Mouse (Mus musculus) stomach, postnatal 0 days (tissue): ENCODE data around the gene Sap30l. TPM values are rescaled to one million over a fixed set of nuclear protein-coding genes. Genes with fewer than 3 reads are reported as not detected.
A peak's percentile ranks its signal among the peaks of the same experiment; 100 is the strongest.

Source experiments
- ATAC-seq: fragments of 200-750 bp; cut with Nextera tagmentation; 2 replicates; pipeline ENCODE4 v1.8.0; 2017; ENCODE audit not compliant: low FRiP score, low TSS enrichment
- DNase-seq: peaks from one replicate; pipeline ENCODE4 v3.0.0-alpha.2; 2016; ENCODE audit warnings: low spot score
- H3K27ac ChIP-seq: fragments of 300-500 bp; sonication (generic); replicated peaks from 2 replicates; pipeline ENCODE4 v1.5.1; 2014; ENCODE audit warnings: mild to moderate bottlenecking, control low read depth
- H3K27me3 ChIP-seq: fragments of 300-500 bp; sonication (generic); 2 replicates; pipeline ENCODE4 v1.6.1; 2014; ENCODE audit warnings: low read length; ENCODE audit not compliant: control insufficient read depth, insufficient read depth
- H3K36me3 ChIP-seq: fragments of 300-500 bp; sonication (generic); 2 replicates; pipeline ENCODE4 v1.6.1; 2014; ENCODE audit warnings: low read length, mixed read lengths; ENCODE audit not compliant: control insufficient read depth, insufficient read depth
- H3K4me1 ChIP-seq: fragments of 300-500 bp; sonication (generic); replicated peaks from 2 replicates; pipeline ENCODE4 v1.6.1; 2014; ENCODE audit warnings: antibody characterized with exemption; ENCODE audit not compliant: control insufficient read depth, insufficient read depth
- H3K4me2 ChIP-seq: fragments of 300-500 bp; sonication (generic); replicated peaks from 2 replicates; pipeline ENCODE4 v1.6.1; 2014; ENCODE audit warnings: low read depth, mild to moderate bottlenecking, control low read depth, moderate library complexity
- H3K4me3 ChIP-seq: fragments of 300-500 bp; sonication (generic); 2 replicates; pipeline ENCODE4 v1.5.1; 2014; ENCODE audit warnings: low read depth, low read length, control low read depth
- H3K9ac ChIP-seq: fragments of 300-500 bp; sonication (generic); 2 replicates; pipeline ENCODE4 v1.6.1; 2014; ENCODE audit warnings: mild to moderate bottlenecking, low read length, control low read depth, mixed read lengths
- H3K9me3 ChIP-seq: fragments of 300-500 bp; sonication (generic); 2 replicates; pipeline ENCODE4 v1.6.1; 2016; ENCODE audit warnings: low read length; ENCODE audit not compliant: control insufficient read depth
- CTCF ChIP-seq: IDR thresholded peaks from 2 replicates; pipeline ENCODE4 v1.5.1; 2016; ENCODE audit warnings: antibody characterized with exemption, low read depth, mild to moderate bottlenecking, moderate library complexity
- EP300 ChIP-seq: optimal IDR thresholded peaks from 2 replicates; pipeline ENCODE3; 2016; ENCODE audit warnings: antibody characterized with exemption
- WGBS: fragments of 180-500 bp; shearing (Covaris S2); extraction: QIAGEN DNeasy Blood & Tissue Kit; methylation state at CpG from one replicate; pipeline ENCODE4 v1.1.7; 2014; 5-methylcytosine and 5-hydroxymethylcytosine counted together
- polyA plus RNA-seq: library from polyadenylated mRNA; unstranded; fragments of >200 nt; fragmentation: Nextera tagmentation; extraction: Ambion mirVana; gene quantifications from 2 replicates; pipeline ENCODE4 v1.2.1, GENCODE M21; 2015

Gene Sap30l
- polyA plus RNA-seq, 1 experiment from 2014 or later = 8.7 TPM

DNA sequence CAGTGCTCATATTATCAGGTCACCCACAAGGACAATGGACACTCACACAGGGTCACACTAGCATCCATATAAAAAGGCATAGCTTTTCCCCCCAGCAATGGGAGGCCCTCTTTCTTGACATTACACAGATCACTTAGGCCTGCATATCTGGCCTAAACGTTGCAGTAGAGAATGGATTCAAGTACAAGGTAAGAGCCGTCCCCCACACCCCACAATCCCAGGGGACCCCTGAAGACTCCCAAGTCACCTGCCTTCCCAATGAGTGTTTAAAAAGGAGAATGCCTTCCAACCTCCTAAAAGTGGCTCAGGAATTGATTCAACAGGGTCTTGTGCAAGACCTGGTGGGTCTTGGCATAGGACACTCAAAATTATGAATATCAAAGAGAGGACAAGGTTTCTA lies 33.9 kb downstream of the Sap30l start:
- Histone ChIP-seq H3K36me3 (no peaks in the 10 kb centered on the region), H3K4me3 (no peak overlapping the region), H3K9ac (no peak overlapping the region), H3K4me1 (no peaks in the 10 kb centered on the region), H3K27ac (no peak overlapping the region), H3K4me2 (no peak overlapping the region), H3K27me3 (peaks cover 22% of the 10 kb centered on the region; the same call in 1 of the 2 replicates), H3K9me3 (no peaks in the 10 kb centered on the region)
- ATAC-seq (no peak), DNase-seq (no peak)
- whole genome bisulfite sequencing = 42% methylated on average over 2 of the region's 2 CpGs
- TF ChIP-seq CTCF = no peak
- no peak for TF ChIP-seq EP300

DNA sequence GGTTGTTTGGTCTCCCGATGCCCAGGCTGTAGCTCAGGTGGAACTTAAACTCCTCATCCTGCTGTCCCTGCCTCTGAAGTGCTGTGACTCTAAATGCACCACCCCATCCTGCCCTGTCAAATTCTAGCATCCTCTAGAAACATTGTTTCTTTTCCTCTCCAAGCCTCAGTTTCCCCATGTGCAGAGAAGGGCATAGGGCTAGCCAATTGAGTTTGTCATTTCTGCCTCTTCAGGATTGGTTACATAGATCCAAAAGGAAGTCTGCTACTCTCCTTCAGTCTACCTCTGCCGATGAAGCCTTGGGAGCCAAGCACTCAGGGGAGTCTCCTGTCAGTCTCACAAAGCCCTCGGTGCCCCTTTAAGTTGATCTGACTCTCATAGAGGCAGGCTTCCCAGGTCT lies 34.5 kb downstream of the Sap30l start:
- Histone ChIP-seq H3K4me1 (no peaks in the 10 kb centered on the region), H3K4me2 (no peak overlapping the region), H3K27ac (no peak overlapping the region), H3K27me3 (peaks cover 20% of the 10 kb centered on the region; the same call in 1 of the 2 replicates), H3K36me3 (no peaks in the 10 kb centered on the region), H3K9ac (no peak overlapping the region), H3K4me3 (no peak overlapping the region), H3K9me3 (no peaks in the 10 kb centered on the region)
- TF ChIP-seq EP300 (no peak), CTCF (no peak)
- 29% methylated on average over 3 of the region's 3 CpGs for WGBS
- DNase-seq = no peak
- no peak for ATAC-seq

DNA sequence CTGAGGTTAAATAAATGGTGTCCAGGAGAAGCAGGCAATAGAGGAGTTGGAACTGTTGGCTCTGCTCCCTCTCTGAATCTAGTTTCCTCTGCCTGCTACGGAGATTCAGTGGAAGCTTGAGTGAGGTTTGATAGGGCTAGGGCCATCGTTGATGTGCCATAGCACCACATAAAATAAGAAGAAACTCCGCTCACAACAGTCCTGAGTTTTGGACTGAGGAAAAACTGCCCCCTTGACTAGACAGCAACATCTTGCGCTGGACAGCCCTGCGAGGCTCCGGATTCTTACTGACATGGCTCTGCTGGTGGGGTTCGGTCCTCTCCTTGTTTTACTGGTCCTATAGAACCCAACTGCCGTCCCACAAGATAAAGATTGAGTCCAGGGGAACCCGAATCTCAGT lies 35.0 kb downstream of the Sap30l start:
- Histone ChIP-seq H3K4me3 (no peak overlapping the region), H3K36me3 (no peaks in the 10 kb centered on the region), H3K9ac (no peak overlapping the region), H3K4me1 (no peaks in the 10 kb centered on the region), H3K27ac (no peak overlapping the region), H3K4me2 (no peak overlapping the region), H3K27me3 (peaks cover 20% of the 10 kb centered on the region; the same call in 1 of the 2 replicates), H3K9me3 (no peaks in the 10 kb centered on the region)
- WGBS = 32% methylated on average over 9 of the region's 9 CpGs
- TF ChIP-seq CTCF = no peak
- TF ChIP-seq EP300 = no peak
- no peak for DNase-seq
- no peak for ATAC-seq

DNA sequence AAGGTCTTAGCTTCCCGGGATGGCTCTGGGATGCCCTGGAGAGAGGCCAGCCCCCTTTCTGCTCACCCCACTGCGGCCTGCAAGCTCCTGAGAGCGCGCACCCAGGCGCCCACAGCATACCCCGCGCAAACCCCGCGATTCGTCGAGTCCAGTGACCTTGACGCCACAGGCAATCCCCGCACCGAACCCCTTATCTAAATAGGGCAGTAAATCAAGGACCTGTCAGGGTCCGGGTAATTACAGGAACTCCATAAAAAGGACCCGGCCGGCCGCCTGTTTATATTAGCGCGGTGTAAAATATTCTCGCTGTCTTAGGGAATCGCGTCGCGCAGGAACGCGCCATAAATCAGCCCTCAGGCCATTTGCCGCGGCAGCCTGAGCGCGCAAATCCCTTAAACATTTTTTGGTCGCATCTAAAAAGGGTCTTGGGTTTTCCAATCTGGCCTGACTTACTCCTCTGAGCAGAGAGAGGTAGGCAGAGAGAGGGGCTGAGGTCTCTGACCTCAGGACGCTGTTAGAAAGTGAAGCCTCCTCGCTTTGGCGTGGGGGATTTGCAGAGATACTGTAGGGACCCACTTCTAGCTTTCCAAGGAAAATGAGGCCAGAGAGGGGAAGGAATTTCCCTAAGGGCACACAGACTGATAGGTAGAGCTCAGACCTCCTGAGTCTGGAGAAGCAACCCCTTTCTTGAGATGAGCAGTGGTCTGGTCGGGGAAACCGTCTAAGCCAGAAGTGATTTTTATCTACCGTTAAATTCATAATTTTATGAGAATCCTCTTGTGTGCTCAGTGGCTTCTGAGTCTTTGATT lies 35.6 kb downstream of the Sap30l start:
- Histone ChIP-seq H3K27ac (no peak overlapping the region), H3K4me2 (peak overlapping the region; percentile 25), H3K9ac (no peak overlapping the region), H3K4me3 (no peak overlapping the region), H3K9me3 (no peaks in the 10 kb centered on the region), H3K27me3 (peaks cover 20% of the 10 kb centered on the region; the same call in 1 of the 2 replicates), H3K4me1 (no peaks in the 10 kb centered on the region), H3K36me3 (no peaks in the 10 kb centered on the region)
- ATAC-seq = no peak
- no peak for DNase-seq
- TF ChIP-seq CTCF (no peak), EP300 (no peak)
- WGBS = 6% methylated on average over 38 of the region's 38 CpGs

DNA sequence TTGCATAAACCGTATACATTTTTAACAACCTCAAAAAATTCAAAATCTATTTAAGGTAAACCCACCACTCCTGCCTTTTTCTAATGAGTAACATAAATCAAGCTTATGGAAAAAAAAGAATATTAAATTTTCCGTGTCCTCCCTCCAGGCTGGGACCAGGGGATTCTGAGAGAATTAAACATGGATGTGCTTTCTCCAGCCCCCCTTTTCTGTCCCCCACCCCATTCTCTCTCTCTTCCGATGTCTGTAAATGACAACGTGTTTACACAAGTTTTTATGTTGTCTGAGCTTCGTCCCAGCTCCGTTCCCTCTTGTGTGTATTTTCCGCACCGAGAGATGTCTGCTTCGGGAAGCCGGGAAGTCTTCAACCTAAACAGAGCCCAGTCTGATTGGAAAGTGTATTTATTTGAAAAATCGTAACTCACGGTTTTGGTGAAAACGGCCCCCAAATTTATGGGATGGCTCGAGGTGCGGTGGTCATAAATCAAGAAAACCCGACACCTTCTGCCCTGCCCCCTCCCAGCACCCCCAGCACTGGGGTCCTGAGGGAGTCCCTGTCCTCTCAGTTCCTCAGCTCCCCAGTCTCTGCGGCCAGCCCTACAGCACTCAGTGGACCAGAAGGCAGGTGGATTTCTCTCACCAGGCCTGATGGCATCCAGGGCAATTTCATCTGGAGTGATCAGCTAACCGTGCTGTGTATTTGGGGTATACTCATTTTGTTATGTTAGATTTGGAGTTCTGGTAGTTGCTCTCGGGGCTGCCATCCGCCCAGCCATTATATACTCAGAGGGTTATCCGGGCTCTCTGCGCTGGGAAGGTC lies 36.6 kb downstream of the Sap30l start:
- no peak for DNase-seq
- WGBS = 15% methylated on average over 22 of the region's 22 CpGs
- no peak overlapping the region for H3K4me2 ChIP-seq

DNA sequence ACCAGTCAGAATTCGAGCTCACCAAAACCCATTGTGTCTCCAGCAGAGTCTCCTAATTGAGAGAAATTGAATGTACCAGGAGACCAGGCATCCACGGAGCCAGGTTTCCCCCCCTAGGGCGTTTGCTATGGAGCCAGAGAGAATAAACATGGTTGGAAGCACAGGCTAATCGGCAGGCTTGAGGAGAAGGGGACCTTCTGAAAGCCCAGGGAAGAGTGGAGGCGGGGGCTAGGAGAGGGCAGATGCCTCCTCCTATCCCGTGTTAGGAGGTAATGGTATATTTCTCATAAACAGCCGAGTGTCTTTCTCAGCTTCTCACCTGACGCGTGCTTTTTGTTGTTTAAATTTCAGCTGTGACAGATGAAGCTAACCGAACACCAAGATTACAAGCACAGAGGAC lies 39.5 kb downstream of the Sap30l start:
- WGBS = 24% methylated on average over 10 of the region's 10 CpGs
- no peaks in the 10 kb centered on the region for H3K9me3 ChIP-seq
- ATAC-seq (no peak), DNase-seq (no peak)
- TF ChIP-seq EP300 (no peak), CTCF (no peak)
- no peak overlapping the region for H3K4me3 ChIP-seq
- H3K36me3 ChIP-seq = no peaks in the 10 kb centered on the region
- no peak overlapping the region for H3K27ac ChIP-seq
- no peaks in the 10 kb centered on the region for H3K4me1 ChIP-seq
- H3K4me2 ChIP-seq = no peak overlapping the region
- H3K27me3 ChIP-seq = peaks cover 13% of the 10 kb centered on the region; the same call in 1 of the 2 replicates
- no peak overlapping the region for H3K9ac ChIP-seq

More for the DNA sequence above, 36.6 kb downstream of the Sap30l start:
- TF ChIP-seq EP300 = no peak
- no peak for TF ChIP-seq CTCF
- Histone ChIP-seq H3K27me3 (peaks cover 19% of the 10 kb centered on the region; the same call in 1 of the 2 replicates), H3K9ac (no peak overlapping the region), H3K4me3 (no peak overlapping the region), H3K36me3 (no peaks in the 10 kb centered on the region), H3K27ac (no peak overlapping the region), H3K4me1 (no peaks in the 10 kb centered on the region), H3K9me3 (no peaks in the 10 kb centered on the region)
- no peak for ATAC-seq
